Mouse (Mus musculus) heart, embryonic 16.5 days (tissue): ENCODE results near the gene Inafm2. TPM values are rescaled to one million over a fixed set of nuclear protein-coding genes. Genes with fewer than 3 reads are reported as not detected.
A peak's percentile ranks its signal among the peaks of the same experiment; 100 is the strongest.

Experiments
- ATAC-seq: fragments of 200-750 bp; cut with Nextera tagmentation; replicated peaks from 2 replicates; pipeline ENCODE4 v1.8.0; 2017; ENCODE audit warnings: moderate number of reproducible peaks; ENCODE audit not compliant: insufficient read depth, low FRiP score; ENCODE audit errors: extremely low read depth
- H3K27ac ChIP-seq: fragments of 300-500 bp; sonication (generic); 2 replicates; pipeline ENCODE4 v1.5.1; 2014; ENCODE audit warnings: mild to moderate bottlenecking, low read length, control low read depth, moderate library complexity
- H3K27me3 ChIP-seq: fragments of 300-500 bp; sonication (generic); 2 replicates; pipeline ENCODE4 v1.6.1; 2014; ENCODE audit warnings: low read length, mixed read lengths; ENCODE audit not compliant: control insufficient read depth, insufficient read depth
- H3K36me3 ChIP-seq: fragments of 300-500 bp; sonication (generic); 2 replicates; pipeline ENCODE4 v1.6.1; 2014; ENCODE audit not compliant: control insufficient read depth, insufficient read depth
- H3K4me1 ChIP-seq: fragments of 300-500 bp; sonication (generic); 2 replicates; pipeline ENCODE4 v1.6.1; 2014; ENCODE audit warnings: low read length, mixed read lengths; ENCODE audit not compliant: control insufficient read depth, insufficient read depth
- H3K4me2 ChIP-seq: fragments of 300-500 bp; sonication (generic); 2 replicates; pipeline ENCODE4 v1.6.1; 2014; ENCODE audit warnings: low read depth, mild to moderate bottlenecking, control low read depth, low read length
- H3K4me3 ChIP-seq: fragments of 300-500 bp; sonication (generic); 2 replicates; pipeline ENCODE4 v1.5.1; 2014; ENCODE audit warnings: mild to moderate bottlenecking, control low read depth, low read length
- H3K9ac ChIP-seq: fragments of 300-500 bp; sonication (generic); 2 replicates; pipeline ENCODE4 v1.6.1; 2014; ENCODE audit warnings: low read length, control low read depth
- H3K9me3 ChIP-seq: fragments of 300-500 bp; sonication (generic); replicated peaks from 2 replicates; pipeline ENCODE4 v1.6.1; 2016; ENCODE audit warnings: low read length; ENCODE audit not compliant: control insufficient read depth
- WGBS: fragments of 180-500 bp; shearing (Covaris S2); extraction: QIAGEN DNeasy Blood & Tissue Kit; methylation state at CpG from one replicate; pipeline ENCODE4 v1.1.7; 2014; 5-methylcytosine and 5-hydroxymethylcytosine counted together
- polyA plus RNA-seq: library from polyadenylated mRNA; unstranded; fragments of >200 nt; fragmentation: Nextera tagmentation; extraction: Ambion mirVana; gene quantifications from 2 replicates; pipeline ENCODE4 v1.2.1, GENCODE M21; 2015

Inafm2 gene
- polyA plus RNA-seq: 45.2 and 47.3 TPM in 2 replicates

DNA sequence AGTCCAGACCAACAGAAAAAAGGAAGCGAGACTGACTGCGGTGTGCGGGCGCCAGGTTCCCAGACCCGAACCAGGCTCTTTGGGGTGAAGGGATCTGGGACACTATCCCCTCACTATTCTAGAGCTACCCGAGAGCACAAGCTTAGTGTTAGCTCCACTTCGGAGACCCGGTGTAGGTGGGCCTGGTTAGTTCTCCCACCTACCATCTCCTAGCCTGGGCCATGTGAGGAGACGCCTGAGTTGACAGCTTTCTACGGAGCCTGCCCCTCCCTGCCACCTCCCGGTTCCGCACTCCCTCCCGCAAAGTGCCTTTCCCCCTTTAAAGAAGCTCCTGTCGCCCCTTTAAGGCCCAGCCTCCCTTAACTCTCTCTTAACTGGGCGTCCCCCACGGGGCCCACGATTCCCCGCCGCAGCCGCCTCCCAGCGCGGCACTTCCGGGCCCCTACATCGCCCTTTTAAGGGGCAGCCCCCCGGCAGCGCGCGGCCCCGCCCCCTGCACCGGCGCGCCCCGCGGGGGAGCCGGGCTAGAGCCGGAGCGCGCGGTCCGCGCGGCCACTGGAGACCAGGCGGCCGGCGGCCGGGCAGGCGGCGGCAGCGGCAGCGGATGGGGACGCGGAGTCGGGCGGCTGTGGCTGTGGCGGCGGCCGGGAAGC lies at the start of gene Inafm2:
Inafm2 (plus strand) TSS at position 527 of the 653 bp plus-strand sequence.
- H3K9ac ChIP-seq: peak within 1 kb of the TSS; percentile 97
- WGBS: under 1% methylated on average over 53 of the region's 57 CpGs
- peak within 1 kb of the TSS; percentile 93 for H3K4me2 ChIP-seq
- peak within 1 kb of the TSS; percentile 87 for H3K27ac ChIP-seq
- peak; percentile 85 for ATAC-seq
- peaks cover 39% of the 10 kb centered on the region for H3K4me1 ChIP-seq
- peaks cover 2% of the 10 kb centered on the region; the same call in 1 of the 2 replicates for H3K27me3 ChIP-seq
- peaks cover 3% of the 10 kb centered on the region for H3K36me3 ChIP-seq
- no peaks in the 10 kb centered on the region for H3K9me3 ChIP-seq
- peak within 1 kb of the TSS; percentile 82 for H3K4me3 ChIP-seq

GRCm38 (mm10) chr2:118696451-118697308 lies 48.9 kb upstream of the Inafm2 start:
- no peak for ATAC-seq
- peak overlapping the region; percentile 37 for H3K27ac ChIP-seq
- peak overlapping the region; percentile 8; the same call in 1 of the 2 replicates for H3K4me2 ChIP-seq
- 0 out of 2 replicates have a peak overlapping the region, but pooled peaks have one; percentile 11 for H3K9ac ChIP-seq
- no peak overlapping the region for H3K4me3 ChIP-seq
- no peaks in the 10 kb centered on the region for H3K36me3 ChIP-seq
- H3K9me3 ChIP-seq: no peaks in the 10 kb centered on the region
- peaks cover 39% of the 10 kb centered on the region for H3K4me1 ChIP-seq
- 36% methylated on average over 21 of the region's 21 CpGs for WGBS
- peaks cover 9% of the 10 kb centered on the region for H3K27me3 ChIP-seq

DNA sequence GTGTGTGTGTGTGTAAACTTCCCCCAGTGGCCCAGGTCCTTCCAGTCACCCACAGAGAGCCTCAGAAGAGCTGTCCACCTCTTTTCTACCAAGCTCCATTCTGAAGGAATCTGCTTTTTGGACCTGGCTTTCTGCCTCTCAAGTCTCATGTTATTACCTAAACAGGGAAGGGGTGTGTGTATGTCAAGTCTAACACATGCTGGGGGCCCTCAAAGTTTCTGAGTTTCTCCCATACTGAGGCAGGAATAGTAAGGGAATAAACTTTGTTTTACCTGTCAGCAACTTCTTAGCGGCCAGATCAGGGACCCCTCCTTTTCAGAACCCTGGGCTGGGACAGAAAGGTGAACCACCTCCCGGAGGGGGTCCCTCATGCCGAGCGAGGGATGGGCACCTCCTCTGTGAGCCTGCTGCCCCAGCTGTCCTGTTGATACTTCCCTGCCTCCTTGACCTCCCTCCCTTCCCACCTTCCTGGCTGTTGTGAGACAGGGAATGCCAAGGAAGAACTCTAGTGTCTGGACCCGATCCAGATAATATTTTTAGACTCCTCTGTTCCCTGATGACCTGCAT lies 48.2 kb upstream of the Inafm2 start:
- Histone ChIP-seq H3K4me3 (no peak overlapping the region), H3K4me1 (peaks cover 46% of the 10 kb centered on the region), H3K9ac (0 out of 2 replicates have a peak overlapping the region, but pooled peaks have one; percentile 30), H3K4me2 (no peak overlapping the region), H3K27ac (peak overlapping the region; percentile 37), H3K36me3 (no peaks in the 10 kb centered on the region), H3K9me3 (no peaks in the 10 kb centered on the region), H3K27me3 (peaks cover 16% of the 10 kb centered on the region)
- no peak for ATAC-seq
- WGBS: 25% methylated on average over 5 of the region's 5 CpGs

DNA sequence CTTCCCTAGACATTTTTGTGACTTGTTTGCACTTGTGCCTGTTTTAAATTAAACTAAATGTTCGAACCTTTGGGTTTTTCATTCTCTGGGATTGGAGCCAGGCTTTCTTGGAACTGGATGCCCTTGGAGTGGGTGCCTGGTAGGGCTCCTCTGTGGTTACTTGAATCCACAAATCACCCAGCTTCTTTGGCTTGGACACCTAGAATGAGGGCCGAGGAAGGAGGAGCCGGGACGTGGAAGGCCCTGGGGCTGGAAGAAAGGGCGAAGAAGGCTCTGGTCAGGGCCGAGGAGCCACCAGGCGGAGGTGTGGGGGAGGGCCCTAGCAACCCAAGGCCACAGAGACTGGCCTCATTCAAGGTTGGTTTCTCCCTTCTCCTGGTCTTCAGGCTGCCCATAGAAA lies 47.6 kb upstream of the Inafm2 start:
- H3K4me2 ChIP-seq: no peak overlapping the region

GRCm38 (mm10) chr2:118700179-118701062 lies 45.1 kb upstream of the Inafm2 start:
- Histone ChIP-seq H3K9me3 (no peaks in the 10 kb centered on the region), H3K4me1 (peaks cover 62% of the 10 kb centered on the region), H3K4me2 (peak overlapping the region; percentile 56), H3K27me3 (peaks cover 42% of the 10 kb centered on the region), H3K9ac (peak overlapping the region; percentile 53), H3K27ac (no peak overlapping the region), H3K4me3 (peak overlapping the region; percentile 23), H3K36me3 (no peaks in the 10 kb centered on the region)
- peak; percentile 16; the same call in 1 of the 2 replicates for ATAC-seq
- 4% methylated on average over 32 of the region's 32 CpGs for WGBS

More for the DNA sequence above, 47.6 kb upstream of the Inafm2 start:
- Histone ChIP-seq H3K9ac (0 out of 2 replicates have a peak overlapping the region, but pooled peaks have one; percentile 6), H3K4me3 (no peak overlapping the region), H3K27ac (peak overlapping the region; percentile 82), H3K36me3 (no peaks in the 10 kb centered on the region), H3K9me3 (no peaks in the 10 kb centered on the region), H3K4me1 (peaks cover 50% of the 10 kb centered on the region), H3K27me3 (peaks cover 22% of the 10 kb centered on the region)
- WGBS: 40% methylated on average over 7 of the region's 7 CpGs
- no peak for ATAC-seq

DNA sequence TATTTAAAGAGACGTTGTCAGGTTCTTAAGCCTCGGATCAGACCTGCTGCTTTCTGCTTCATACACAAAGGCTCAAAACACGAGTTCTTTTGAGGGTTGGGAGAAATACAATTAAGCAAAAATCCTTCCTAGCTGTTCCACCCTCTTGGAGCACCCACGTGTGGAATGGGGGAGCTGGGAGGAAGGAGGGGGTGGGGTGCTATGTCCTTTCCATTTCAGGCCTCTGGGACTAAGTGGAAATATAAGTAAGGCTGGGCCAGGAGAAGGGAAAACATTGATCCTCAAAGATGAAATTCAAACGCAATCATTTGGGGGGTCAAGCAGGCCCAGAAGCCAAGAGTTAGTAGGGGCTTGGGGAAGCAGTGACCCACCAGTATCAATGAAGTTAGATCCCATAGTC lies 44.4 kb upstream of the Inafm2 start:
- H3K27me3 ChIP-seq: peaks cover 44% of the 10 kb centered on the region
- no peak for ATAC-seq
- H3K4me3 ChIP-seq: no peak overlapping the region
- H3K9me3 ChIP-seq: no peaks in the 10 kb centered on the region
- H3K4me2 ChIP-seq: peak overlapping the region; percentile 56
- peaks cover 66% of the 10 kb centered on the region for H3K4me1 ChIP-seq
- H3K36me3 ChIP-seq: no peaks in the 10 kb centered on the region
- no peak overlapping the region for H3K27ac ChIP-seq
- 23% methylated on average over 5 of the region's 5 CpGs for WGBS
- H3K9ac ChIP-seq: peak overlapping the region; percentile 53

DNA sequence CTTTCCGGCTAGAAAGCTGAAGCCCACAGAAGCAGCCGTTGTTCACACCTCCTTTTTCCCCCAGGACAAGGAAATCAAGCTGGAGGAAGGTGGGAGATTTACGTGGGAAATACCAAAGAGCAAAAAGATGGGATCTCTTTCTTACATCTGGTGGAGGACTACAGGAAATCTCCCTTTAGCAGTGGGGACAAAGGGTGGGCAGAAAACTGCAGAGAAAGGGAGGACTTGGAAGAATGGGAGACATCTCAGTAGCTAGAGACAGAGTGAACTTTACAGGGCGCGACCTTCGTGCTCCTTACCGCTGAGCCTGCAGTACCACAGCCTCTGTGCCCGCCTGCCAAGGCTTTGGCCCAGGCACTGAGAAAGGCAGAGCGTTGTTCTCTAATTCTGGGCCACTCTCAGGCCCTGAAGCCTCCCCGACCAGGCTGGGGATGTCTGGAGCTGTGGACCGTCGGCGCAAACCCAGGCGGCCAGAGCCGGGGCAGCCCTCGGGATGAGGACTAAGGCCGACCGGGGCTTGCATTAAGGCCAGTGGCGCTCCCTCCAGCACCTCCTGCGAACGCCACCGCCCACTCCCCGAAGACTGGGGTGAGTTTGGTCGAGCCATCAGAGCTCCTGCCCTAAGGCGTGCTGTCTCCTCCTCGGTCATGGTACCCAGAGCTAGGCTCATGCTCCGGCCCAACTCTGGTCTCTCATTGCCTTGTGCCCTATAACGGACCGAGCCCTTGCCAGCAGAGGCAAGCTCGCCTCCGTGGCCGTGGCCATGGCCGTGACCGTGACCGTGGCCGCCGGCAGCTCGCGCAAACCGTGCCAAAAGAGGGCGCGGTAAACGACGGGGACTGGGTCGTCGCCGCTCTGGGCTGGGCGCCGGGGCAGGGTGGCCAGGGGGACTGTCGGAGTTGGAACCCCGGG lies 43.3 kb upstream of the Inafm2 start:
- no peak for ATAC-seq
- H3K36me3 ChIP-seq: no peaks in the 10 kb centered on the region
- peak overlapping the region; percentile 65 for H3K4me3 ChIP-seq
- peak overlapping the region; percentile 77 for H3K9ac ChIP-seq
- peak overlapping the region; percentile 80 for H3K4me2 ChIP-seq
- peaks cover 44% of the 10 kb centered on the region for H3K27me3 ChIP-seq
- peaks cover 64% of the 10 kb centered on the region for H3K4me1 ChIP-seq
- WGBS: 16% methylated on average over 51 of the region's 51 CpGs
- no peaks in the 10 kb centered on the region for H3K9me3 ChIP-seq
- peak overlapping the region; percentile 58 for H3K27ac ChIP-seq
